Mouse (Mus musculus) naive thymus-derived CD4-positive, alpha-beta T cell, adult 2 months (primary cell): ENCODE results near the gene Arf6.
A peak's percentile ranks its signal among the peaks of the same experiment; 100 is the strongest.
"Not testable (repeated sequence)": the region's sequence is repeated elsewhere in the genome, so short reads cannot be mapped to it uniquely, and the experiment has no call there.

ENCODE experiments used
- DNase-seq: peaks from one replicate; pipeline ENCODE4 v3.0.0-alpha.2; 2011; ENCODE audit warnings: low read depth

Gene Arf6

GRCm38 (mm10) chr12:69371854-69372671 lies at the start of gene Arf6, which contains the start of gene Gm9887:
Arf6 (plus strand) TSS chr12:69372150.
Gm9887 (minus strand) TSS chr12:69372458.
- DNase-seq = peak; percentile 99

DNA sequence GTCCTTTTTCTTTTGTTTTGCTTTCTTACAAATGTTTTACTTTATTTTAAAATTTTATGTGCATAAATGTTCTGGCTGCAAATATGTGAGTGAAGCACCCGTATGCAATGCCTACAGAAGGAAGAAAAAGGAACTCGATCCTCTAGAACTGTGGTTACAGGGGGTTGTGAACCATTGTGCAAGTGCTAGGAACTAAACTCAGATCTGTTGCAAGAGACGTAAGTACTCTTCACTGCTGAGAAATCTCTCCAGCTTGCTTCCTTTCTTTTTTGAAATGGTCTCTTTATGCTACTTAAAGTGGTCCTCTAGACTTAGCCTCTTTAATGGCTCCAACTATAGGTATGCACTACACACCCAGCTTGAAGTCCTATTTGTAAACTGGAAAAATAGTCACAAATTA lies 40.8 kb upstream of the Arf6 start:
- DNase-seq = no peak

DNA sequence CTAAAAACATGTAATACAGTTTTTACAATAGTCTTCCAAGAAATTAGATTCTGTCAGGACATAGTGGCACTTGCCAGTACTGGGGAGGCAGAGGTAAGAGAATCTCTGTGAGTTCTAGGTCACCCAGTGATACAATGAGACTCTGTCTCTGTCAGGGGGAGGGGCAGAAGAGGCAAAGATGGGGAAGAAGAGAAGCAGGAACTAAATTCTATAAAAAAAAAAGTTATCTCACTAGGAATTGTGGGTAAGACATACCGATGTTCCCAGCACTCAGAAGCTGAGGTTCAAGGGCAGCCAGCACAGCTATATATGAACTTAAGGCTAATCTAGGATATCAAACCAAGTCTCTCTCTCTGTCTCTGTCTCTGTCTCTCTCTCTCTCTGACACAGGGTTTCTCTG lies 39.8 kb upstream of the Arf6 start:
- no peak for DNase-seq

- DNase-seq = peak; percentile 78
Measured at GRCm38 (mm10) chr12:69333547-69333946, 38.4 kb upstream of the Arf6 start.

DNA sequence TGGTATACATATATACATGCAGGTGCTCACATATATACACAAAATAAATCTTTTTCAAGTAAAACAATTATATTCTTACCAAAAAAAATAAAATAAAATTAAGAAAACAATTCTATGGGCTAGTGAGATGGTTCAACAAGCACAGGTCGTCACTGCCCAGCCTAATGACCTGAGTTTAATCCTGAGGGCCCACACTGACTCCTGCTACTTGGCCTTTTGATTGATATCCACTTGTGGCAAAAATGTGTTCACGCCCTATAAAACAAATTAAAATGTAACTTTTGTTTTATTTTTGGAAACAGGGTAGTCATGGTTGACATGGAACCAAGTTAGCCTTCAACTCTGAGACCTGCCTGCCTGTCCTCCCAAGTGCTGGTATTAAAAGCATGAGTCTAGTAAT lies 22.0 kb upstream of the Arf6 start:
- no peak for DNase-seq

GRCm38 (mm10) chr12:69351685-69352084 lies 20.3 kb upstream of the Arf6 start:
- DNase-seq = peak; percentile 59

DNA sequence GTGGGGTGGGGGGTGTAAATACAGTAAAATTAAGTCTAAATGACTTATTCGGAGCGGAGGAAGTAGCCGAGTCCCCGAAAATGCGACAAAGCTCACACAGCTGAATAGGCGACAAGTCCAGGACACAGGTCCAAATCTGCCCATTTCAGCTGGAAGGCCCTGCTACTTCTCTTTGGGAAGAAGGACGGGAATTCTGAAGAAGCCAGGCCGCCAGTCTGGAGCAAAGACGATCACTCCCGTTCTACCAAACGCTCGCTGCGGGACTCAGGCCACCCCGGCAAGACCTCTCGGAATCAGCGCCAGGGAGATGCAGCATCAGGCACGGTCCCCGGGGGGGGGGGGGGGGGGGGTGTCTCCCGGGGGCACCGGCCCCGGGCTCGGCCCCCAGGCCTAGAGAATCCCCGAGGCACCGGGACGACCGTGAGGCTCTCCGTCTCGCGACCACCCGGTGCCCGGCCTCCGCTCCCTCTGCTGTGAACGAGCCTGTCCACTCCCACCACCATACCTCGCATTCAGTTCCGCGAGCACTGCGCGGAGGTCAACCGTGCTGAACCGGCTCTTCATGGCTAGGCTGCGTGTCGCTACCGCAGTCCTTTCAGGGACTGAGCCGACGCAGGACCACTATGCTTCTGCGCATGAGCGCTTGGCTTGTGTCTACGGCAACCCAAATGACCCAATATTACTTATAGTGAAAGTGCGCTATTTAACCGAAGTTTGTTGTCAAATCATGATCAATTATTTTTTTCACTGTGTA lies 15.2 kb upstream of the Arf6 start, which contains the start of gene Nemf:
TSS of gene Nemf (minus strand) at position 620 of the 754 bp plus-strand sequence.
- peak; percentile 90 for DNase-seq

GRCm38 (mm10) chr12:69357300-69357646 lies 14.7 kb upstream of the Arf6 start:
- DNase-seq = no peak

DNA sequence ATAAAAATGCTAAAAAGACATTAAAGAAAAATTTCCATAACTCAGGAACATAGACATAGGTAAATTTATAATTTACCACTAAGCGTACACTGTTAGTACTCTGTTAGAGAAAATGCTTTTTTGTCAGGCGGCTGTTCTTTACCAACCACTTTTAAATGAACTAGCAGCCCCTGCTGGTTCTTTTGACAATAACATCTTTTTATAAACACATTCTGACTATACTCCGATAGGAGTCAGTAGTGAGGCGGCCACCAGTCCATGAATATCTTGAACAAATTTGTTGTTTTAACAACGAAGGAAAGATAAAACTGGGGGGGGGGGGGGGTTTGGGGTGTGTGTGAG lies 11.3 kb upstream of the Arf6 start:
- peak; percentile 96 for DNase-seq

GRCm38 (mm10) chr12:69360997-69361899 lies 10.7 kb upstream of the Arf6 start:
- DNase-seq = peak; percentile 100

- no peak for DNase-seq
Measured at GRCm38 (mm10) chr12:69361919-69362318, 10.0 kb upstream of the Arf6 start.

- no peak for DNase-seq
Measured at GRCm38 (mm10) chr12:69362388-69362787, 9.6 kb upstream of the Arf6 start.

- DNase-seq = not testable (repeated sequence)
Measured at GRCm38 (mm10) chr12:69363110-69363509, 8.8 kb upstream of the Arf6 start.

DNA sequence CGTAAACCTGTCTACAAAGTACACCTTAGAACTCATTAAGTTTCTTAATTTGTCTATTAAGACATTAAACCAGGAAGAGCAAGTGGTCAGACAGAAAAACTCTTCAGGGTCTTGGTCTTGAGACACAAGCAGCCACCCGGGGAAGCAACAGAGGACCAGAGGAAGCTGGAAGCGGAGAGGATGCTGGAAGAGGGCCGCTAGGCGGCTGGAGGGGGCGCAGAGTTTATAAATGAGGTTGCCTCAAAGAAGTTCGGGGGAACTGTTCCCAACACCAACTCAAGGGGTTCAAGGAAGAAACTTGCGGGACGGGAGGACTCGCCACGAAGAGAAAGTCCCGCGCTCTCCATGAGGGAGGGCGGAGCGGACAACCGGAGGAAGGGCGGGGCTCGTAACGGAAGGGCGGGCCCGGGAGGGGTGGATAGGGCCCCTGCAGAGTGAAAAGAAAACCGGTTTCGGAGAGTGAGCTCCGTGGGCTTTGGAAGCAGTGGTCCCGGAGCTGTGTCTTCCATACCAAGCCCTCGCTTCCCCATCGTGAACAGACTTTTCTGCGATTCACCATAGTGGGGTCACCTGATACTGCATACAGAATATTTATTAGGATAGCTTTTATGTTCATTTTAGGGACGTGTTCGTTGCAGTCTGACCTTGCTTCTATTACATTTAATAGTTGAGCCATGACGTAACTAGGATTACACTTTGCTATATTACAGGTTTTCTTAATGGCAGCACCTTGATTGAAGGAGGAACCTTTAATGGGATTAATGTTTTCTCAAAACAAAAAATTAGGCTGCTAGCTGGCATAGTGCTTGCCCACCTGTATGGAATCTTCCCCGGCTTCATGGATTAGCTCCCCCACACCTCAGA lies 7.8 kb upstream of the Arf6 start:
- DNase-seq = peak; percentile 82

DNA sequence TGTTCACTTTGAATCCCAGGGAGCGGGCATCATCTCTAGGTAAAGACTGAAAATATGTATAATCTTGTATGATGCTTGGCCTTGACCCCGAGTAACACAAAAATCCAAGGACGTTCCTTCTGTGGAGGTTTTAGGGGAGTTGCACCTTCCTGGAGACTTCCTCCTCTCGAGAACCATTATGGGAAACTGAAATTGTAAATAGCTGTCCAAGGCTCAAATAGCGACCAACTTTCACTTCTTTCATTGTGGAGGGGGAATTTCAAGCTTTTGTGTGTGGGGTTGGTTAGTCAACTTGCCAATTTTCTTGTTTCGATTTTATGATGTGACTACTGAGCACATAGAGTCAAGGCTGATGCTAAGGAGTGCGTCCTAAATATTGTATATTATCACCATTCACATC lies 6.2 kb upstream of the Arf6 start:
- DNase-seq = no peak

DNA sequence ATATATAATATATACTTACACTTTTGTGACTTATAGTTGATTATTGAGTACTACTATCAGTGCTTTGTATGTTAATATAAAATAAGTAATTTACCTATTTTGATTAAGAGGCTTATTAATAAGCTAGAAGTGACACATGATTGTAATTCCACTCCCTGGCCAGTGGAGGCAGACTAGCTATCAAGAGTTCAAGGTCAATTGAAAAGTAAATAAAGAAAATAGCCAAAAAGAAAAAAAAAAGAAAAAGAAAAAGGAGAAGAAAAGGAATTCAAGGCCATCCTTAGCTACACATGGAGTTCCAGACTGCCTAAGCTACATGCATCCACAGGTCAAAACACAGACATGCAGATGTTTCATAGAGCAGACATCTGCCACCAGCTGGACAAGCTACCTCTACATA lies 5.5 kb upstream of the Arf6 start:
- peak; percentile 54 for DNase-seq

- DNase-seq = peak; percentile 55
Measured at GRCm38 (mm10) chr12:69367557-69367956, 4.4 kb upstream of the Arf6 start.

GRCm38 (mm10) chr12:69370936-69371335 lies 1.0 kb upstream of the Arf6 start:
- no peak for DNase-seq

- DNase-seq = peak; percentile 90
Measured at GRCm38 (mm10) chr12:69371421-69371853, 513 bp upstream of the Arf6 start.

DNA sequence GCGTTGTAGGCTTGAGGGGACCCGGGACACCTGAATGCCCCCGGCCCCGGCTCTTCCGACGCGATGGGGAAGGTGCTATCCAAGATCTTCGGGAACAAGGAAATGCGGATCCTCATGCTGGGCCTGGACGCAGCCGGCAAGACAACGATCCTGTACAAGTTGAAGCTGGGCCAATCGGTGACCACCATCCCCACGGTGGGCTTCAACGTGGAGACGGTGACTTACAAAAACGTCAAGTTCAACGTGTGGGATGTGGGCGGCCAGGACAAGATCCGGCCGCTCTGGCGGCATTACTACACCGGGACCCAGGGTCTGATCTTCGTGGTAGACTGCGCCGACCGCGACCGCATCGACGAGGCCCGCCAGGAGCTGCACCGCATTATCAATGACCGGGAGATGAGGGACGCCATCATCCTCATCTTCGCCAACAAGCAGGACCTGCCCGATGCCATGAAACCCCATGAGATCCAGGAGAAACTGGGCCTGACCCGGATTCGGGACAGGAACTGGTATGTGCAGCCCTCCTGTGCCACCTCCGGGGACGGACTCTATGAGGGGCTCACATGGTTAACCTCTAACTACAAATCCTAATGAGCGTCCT lies 881 bp downstream of the Arf6 start:
- no peak for DNase-seq
